Mouse (Mus musculus) heart, embryonic 11.5 days (tissue): Measurements from ENCODE around the gene Mecr. TPM values are rescaled to one million over a fixed set of nuclear protein-coding genes. Genes with fewer than 3 reads are reported as not detected.
"Not testable (repeated sequence)": the region's sequence is repeated elsewhere in the genome, so short reads cannot be mapped to it uniquely, and the experiment has no call there.

Source experiments
- ATAC-seq: fragments of 200-750 bp; cut with Nextera tagmentation; replicated peaks from 2 replicates; pipeline ENCODE4 v1.8.0; 2017; ENCODE audit warnings: moderate library complexity; ENCODE audit not compliant: insufficient number of reproducible peaks, low FRiP score, low TSS enrichment
- H3K27ac ChIP-seq: fragments of 300-500 bp; sonication (generic); 2 replicates; pipeline ENCODE4 v1.5.1; 2014; ENCODE audit warnings: mild to moderate bottlenecking, low read depth, low read length
- H3K27me3 ChIP-seq: fragments of 300-500 bp; sonication (generic); 2 replicates; pipeline ENCODE4 v1.6.1; 2014; ENCODE audit warnings: mild to moderate bottlenecking, low read length, mixed read lengths; ENCODE audit not compliant: control insufficient read depth, insufficient read depth
- H3K36me3 ChIP-seq: fragments of 300-500 bp; sonication (generic); 2 replicates; pipeline ENCODE4 v1.6.1; 2014; ENCODE audit warnings: mild to moderate bottlenecking, low read length, moderate library complexity, mixed read lengths; ENCODE audit not compliant: control insufficient read depth, insufficient read depth
- H3K4me1 ChIP-seq: fragments of 300-500 bp; sonication (generic); 2 replicates; pipeline ENCODE4 v1.6.1; 2014; ENCODE audit warnings: low read length; ENCODE audit not compliant: control insufficient read depth, insufficient read depth
- H3K4me2 ChIP-seq: fragments of 300-500 bp; sonication (generic); 2 replicates; pipeline ENCODE4 v1.6.1; 2014; ENCODE audit warnings: mild to moderate bottlenecking, moderate library complexity
- H3K4me3 ChIP-seq: fragments of 300-500 bp; sonication (generic); 2 replicates; pipeline ENCODE4 v1.5.1; 2014; ENCODE audit warnings: low read depth, low read length
- H3K9ac ChIP-seq: fragments of 300-500 bp; sonication (generic); 2 replicates; pipeline ENCODE4 v1.6.1; 2014; ENCODE audit warnings: mild to moderate bottlenecking, low read depth, low read length, moderate library complexity
- H3K9me3 ChIP-seq: fragments of 300-500 bp; sonication (generic); replicated peaks from 2 replicates; pipeline ENCODE4 v1.6.1; 2016; ENCODE audit warnings: low read length; ENCODE audit not compliant: control insufficient read depth
- WGBS: fragments of 180-500 bp; shearing (Covaris S2); extraction: QIAGEN DNeasy Blood & Tissue Kit; methylation state at CpG from one replicate; pipeline ENCODE4 v1.1.7; 2014; ENCODE audit not compliant: insufficient replicate concordance; 5-methylcytosine and 5-hydroxymethylcytosine counted together
- polyA plus RNA-seq: library from polyadenylated mRNA; unstranded; fragments of >200 nt; fragmentation: Nextera tagmentation; extraction: Ambion mirVana; gene quantifications from 2 replicates; pipeline ENCODE4 v1.2.1, GENCODE M21; 2014

The Mecr gene
- polyA plus RNA-seq: 35.9 and 39.3 TPM in 2 replicates

- Histone ChIP-seq H3K4me3 (peak within 1 kb of the TSS; percentile 82), H3K9me3 (no peaks in the 10 kb centered on the region), H3K4me2 (peak within 1 kb of the TSS; percentile 95), H3K4me1 (peaks cover 5% of the 10 kb centered on the region), H3K9ac (peak within 1 kb of the TSS; percentile 80), H3K27me3 (peaks cover 8% of the 10 kb centered on the region; the same call in 1 of the 2 replicates), H3K36me3 (no peaks in the 10 kb centered on the region), H3K27ac (peak within 1 kb of the TSS; percentile 42; the same call in 1 of the 2 replicates)
- ATAC-seq: peak; percentile 77
- WGBS: under 1% methylated on average over 37 of the region's 37 CpGs
These were observed at the start of gene Mecr for GRCm38 (mm10) chr4:131843290-131843743. Gene Mecr, plus strand, starts transcription at chr4:131843470.

- 70% methylated on average over 14 of the region's 14 CpGs for WGBS
- ATAC-seq: no peak
- Histone ChIP-seq H3K9me3 (no peaks in the 10 kb centered on the region), H3K4me1 (0 out of 2 replicates have a peak, but pooled peaks cover 3% of the 10 kb centered on the region), H3K27me3 (0 out of 2 replicates have a peak, but pooled peaks cover 2% of the 10 kb centered on the region), H3K4me2 (no peak overlapping the region), H3K9ac (no peak overlapping the region), H3K27ac (no peak overlapping the region), H3K36me3 (no peaks in the 10 kb centered on the region), H3K4me3 (no peak overlapping the region)
These were observed 46.8 kb upstream of the Mecr start for GRCm38 (mm10) chr4:131796312-131797080.

- Histone ChIP-seq H3K4me1 (0 out of 2 replicates have a peak, but pooled peaks cover 3% of the 10 kb centered on the region), H3K9ac (no peak overlapping the region), H3K36me3 (no peaks in the 10 kb centered on the region), H3K27ac (no peak overlapping the region), H3K27me3 (0 out of 2 replicates have a peak, but pooled peaks cover 2% of the 10 kb centered on the region), H3K9me3 (no peaks in the 10 kb centered on the region), H3K4me2 (no peak overlapping the region), H3K4me3 (no peak overlapping the region)
- 78% methylated on average over 7 of the region's 7 CpGs for WGBS
- ATAC-seq: no peak
These were observed 45.8 kb upstream of the Mecr start for GRCm38 (mm10) chr4:131797483-131797882.

GRCm38 (mm10) chr4:131797920-131798319 lies 45.4 kb upstream of the Mecr start:
- H3K9me3 ChIP-seq: no peaks in the 10 kb centered on the region
- H3K27ac ChIP-seq: no peak overlapping the region
- H3K4me1 ChIP-seq: 0 out of 2 replicates have a peak, but pooled peaks cover 3% of the 10 kb centered on the region
- 71% methylated on average over 12 of the region's 12 CpGs for WGBS
- H3K4me2 ChIP-seq: no peak overlapping the region
- ATAC-seq: no peak
- no peak overlapping the region for H3K4me3 ChIP-seq
- H3K27me3 ChIP-seq: 0 out of 2 replicates have a peak, but pooled peaks cover 2% of the 10 kb centered on the region
- H3K9ac ChIP-seq: no peak overlapping the region
- H3K36me3 ChIP-seq: no peaks in the 10 kb centered on the region

GRCm38 (mm10) chr4:131798968-131799367 lies 44.3 kb upstream of the Mecr start:
- Histone ChIP-seq H3K9ac (no peak overlapping the region), H3K27me3 (0 out of 2 replicates have a peak, but pooled peaks cover 2% of the 10 kb centered on the region), H3K4me1 (0 out of 2 replicates have a peak, but pooled peaks cover 3% of the 10 kb centered on the region), H3K4me2 (no peak overlapping the region), H3K36me3 (no peaks in the 10 kb centered on the region), H3K9me3 (no peaks in the 10 kb centered on the region), H3K27ac (no peak overlapping the region), H3K4me3 (no peak overlapping the region)
- WGBS: 33% methylated on average over 4 of the region's 4 CpGs
- ATAC-seq: no peak

- Histone ChIP-seq H3K4me3 (no peak overlapping the region), H3K9me3 (no peaks in the 10 kb centered on the region), H3K36me3 (no peaks in the 10 kb centered on the region), H3K9ac (no peak overlapping the region), H3K4me2 (no peak overlapping the region), H3K27ac (no peak overlapping the region), H3K27me3 (no peaks in the 10 kb centered on the region), H3K4me1 (0 out of 2 replicates have a peak, but pooled peaks cover 3% of the 10 kb centered on the region)
- ATAC-seq: no peak
- WGBS: 73% methylated on average over 9 of the region's 9 CpGs
These were observed 39.4 kb upstream of the Mecr start for GRCm38 (mm10) chr4:131803846-131804245.

- not testable (repeated sequence) for H3K9me3 ChIP-seq, H3K4me1 ChIP-seq, H3K4me2 ChIP-seq, H3K27me3 ChIP-seq, H3K4me3 ChIP-seq, H3K9ac ChIP-seq, H3K27ac ChIP-seq, H3K36me3 ChIP-seq
- WGBS: 94% methylated on average over 5 of the region's 6 CpGs
- peak; percentile 48; the same call in 1 of the 2 replicates for ATAC-seq
These were observed 38.5 kb upstream of the Mecr start for GRCm38 (mm10) chr4:131804732-131805131.

GRCm38 (mm10) chr4:131805255-131805654 lies 38.0 kb upstream of the Mecr start:
- no peaks in the 10 kb centered on the region for H3K9me3 ChIP-seq
- H3K4me3 ChIP-seq: no peak overlapping the region
- no peaks in the 10 kb centered on the region for H3K4me1 ChIP-seq
- H3K27ac ChIP-seq: no peak overlapping the region
- H3K27me3 ChIP-seq: no peaks in the 10 kb centered on the region
- WGBS: 80% methylated on average over 3 of the region's 3 CpGs
- no peaks in the 10 kb centered on the region for H3K36me3 ChIP-seq
- no peak overlapping the region for H3K9ac ChIP-seq
- H3K4me2 ChIP-seq: no peak overlapping the region
- no peak for ATAC-seq
